8 mouse cellular contexts compared by ENCODE assay signal in genomic region chr9:14500916-14501424, GRCm38 (mm10). TPM values are rescaled to one million over a fixed set of nuclear protein-coding genes. Genes with fewer than 3 reads are reported as not detected.
A peak's percentile ranks its signal among the peaks of the same experiment; 100 is the strongest.
DNase-seq lines count a peak whose midpoint lies in the region; ATAC-seq and TF ChIP-seq lines count a peak whose summit lies in the region.

No protein-coding gene starts in this region.

- no peaks in the 10 kb centered on the region for H3K9me3 ChIP-seq in liver, embryonic 11.5 days (ENCODE audit: control insufficient read depth, low read length)

- peak overlapping the region; percentile 44 for H3K27ac ChIP-seq in thymus, adult 2 months (ENCODE audit: control insufficient read depth, insufficient read depth, low read length)
- no peak overlapping the region for H3K27ac ChIP-seq in liver, embryonic 11.5 days (ENCODE audit: low read depth, low read length)

- no peak for TF ChIP-seq POLR2A in thymus, adult 2 months (IDR thresholded peaks at IDR 0.05; ENCODE audit: control insufficient read depth, extremely low read depth, insufficient read depth, low read length, poor library complexity)

- DNase-seq in embryo, embryonic 10.5 days (ENCODE audit: low spot score), result peak; percentile 40
- no peak for DNase-seq in embryo, embryonic 10 days (ENCODE audit: low spot score)
- DNase-seq in thymus, adult 2 months, result no peak
- no peak for DNase-seq in thymus, postnatal 14 days
- no peak for DNase-seq in liver, embryonic 11.5 days (ENCODE audit: low spot score)
- no peak for DNase-seq in ovary, adult 18-20 months (ENCODE audit: low spot score)
- no peak for DNase-seq in right cerebral cortex, postnatal 14 days
- no peak for DNase-seq in thymus, postnatal 36 days

- WGBS in thymus, adult 2 months, result 3% methylated on average over 10 of the region's 10 CpGs
- 3% methylated on average over 10 of the region's 10 CpGs for WGBS in liver, embryonic 11.5 days

- H3K4me2 ChIP-seq in liver, embryonic 11.5 days, result peak overlapping the region; percentile 77

- H3K4me3 ChIP-seq in thymus, adult 2 months (ENCODE audit: control insufficient read depth, insufficient read depth, low read length), result peak overlapping the region; percentile 79
- peak overlapping the region; percentile 90 for H3K4me3 ChIP-seq in liver, embryonic 11.5 days (ENCODE audit: low read depth, low read length)

- H3K27me3 ChIP-seq in thymus, adult 2 months (ENCODE audit: control insufficient read depth, insufficient read depth, low read length), result no peaks in the 10 kb centered on the region
- no peaks in the 10 kb centered on the region for H3K27me3 ChIP-seq in liver, embryonic 11.5 days (replicated peaks; ENCODE audit: control insufficient read depth, insufficient read depth, low read length)

- TF ChIP-seq CTCF in thymus, adult 2 months (IDR thresholded peaks at IDR 0.05; ENCODE audit: borderline replicate concordance, control insufficient read depth, extremely low read depth, insufficient read depth, low read length, poor library complexity), result no peak

- peak; percentile 6; the same call in 1 of the 2 replicates for ATAC-seq in liver, embryonic 11.5 days (replicated peaks; ENCODE audit: low FRiP score)

- H3K4me1 ChIP-seq in thymus, adult 2 months (replicated peaks; ENCODE audit: control insufficient read depth, insufficient read depth, low read length), result peaks cover 7% of the 10 kb centered on the region
- no peaks in the 10 kb centered on the region; the same call in 1 of the 2 replicates for H3K4me1 ChIP-seq in liver, embryonic 11.5 days (replicated peaks; ENCODE audit: control insufficient read depth, insufficient read depth, low read length)

- peak overlapping the region; percentile 71 for H3K9ac ChIP-seq in liver, embryonic 11.5 days (ENCODE audit: low read depth, low read length)

- H3K36me3 ChIP-seq in thymus, adult 2 months (ENCODE audit: control insufficient read depth, insufficient read depth, low read length), result peaks cover 36% of the 10 kb centered on the region
- H3K36me3 ChIP-seq in liver, embryonic 11.5 days (ENCODE audit: control insufficient read depth, insufficient read depth, low read length), result peaks cover 15% of the 10 kb centered on the region

RNA-seq across cellular contexts. Expression of gene Cwc15, which starts 0.6 kb away (rescaled TPM):
- 12.3 and 12.6 TPM in 2 replicates for polyA plus RNA-seq in thymus, adult 2 months (2012; rRNA removed)
- polyA plus RNA-seq in liver, embryonic 11.5 days (2014; fragmentation: Nextera tagmentation; extraction: Ambion mirVana), result 145 and 147 TPM in 2 replicates

RNA-seq across cellular contexts. Expression of gene Kdm4d, which starts 0.7 kb away (rescaled TPM):
- 0.22 and 0.26 TPM in 2 replicates for polyA plus RNA-seq in thymus, adult 2 months (2012; rRNA removed)
- polyA plus RNA-seq in liver, embryonic 11.5 days (2014; fragmentation: Nextera tagmentation; extraction: Ambion mirVana), result 0.18 and 0.26 TPM in 2 replicates

Comparison
In these comparisons a context has a peak if more than half of its experiments do, and no peak if none do; other contexts are left out.
1. RNA of gene Cwc15, which starts 0.6 kb away (polyA plus RNA-seq): 145 to 147 TPM in liver, embryonic 11.5 days; 12.3 to 12.6 TPM in thymus, adult 2 months; every median in the first group is over 10 times any median in the second.